In genomic region chr1:136541618-136542376, GRCm38 (mm10) we compare ENCODE assay signal across 16 mouse cellular contexts.
A peak's percentile ranks its signal among the peaks of the same experiment; 100 is the strongest.
DNase-seq lines count a peak whose midpoint lies in the region; ATAC-seq lines count a peak whose summit lies in the region.
"Had no signal": no experiment of that assay in that cellular context is flagged by ENCODE, and none has a peak within 500 bp of the region (broad histone marks: within the 10 kb centered on the region; RNA-seq: fewer than 3 reads in every experiment).

No protein-coding gene starts in this region.

- no peak overlapping the region for H3K4me2 ChIP-seq in hindbrain, embryonic 14.5 days (replicated peaks)
- H3K4me2 ChIP-seq in liver, embryonic 11.5 days: peak overlapping the region; percentile 22; the same call in 1 of the 2 replicates
- H3K4me2 ChIP-seq in stomach, embryonic 16.5 days (ENCODE audit: low read depth, low read length): no peak overlapping the region
- H3K4me2 ChIP-seq: embryonic facial prominence, embryonic 13.5 days had no signal

- H3K36me3 ChIP-seq in hindbrain, embryonic 10.5 days: peaks cover 10% of the 10 kb centered on the region
- H3K36me3 ChIP-seq in hindbrain, embryonic 14.5 days (replicated peaks; ENCODE audit: control insufficient read depth, insufficient read depth): no peaks in the 10 kb centered on the region
- H3K36me3 ChIP-seq in liver, embryonic 11.5 days (ENCODE audit: control insufficient read depth, insufficient read depth, low read length): no peaks in the 10 kb centered on the region
- no peaks in the 10 kb centered on the region for H3K36me3 ChIP-seq in stomach, embryonic 16.5 days (ENCODE audit: control insufficient read depth, insufficient read depth, low read length)
- H3K36me3 ChIP-seq: embryonic facial prominence, embryonic 13.5 days had no signal

- H3K4me3 ChIP-seq in hindbrain, embryonic 10.5 days: no peak overlapping the region
- H3K4me3 ChIP-seq in hindbrain, embryonic 14.5 days (replicated peaks; ENCODE audit: low read length): no peak overlapping the region
- no peak overlapping the region for H3K4me3 ChIP-seq in liver, embryonic 11.5 days (ENCODE audit: low read depth, low read length)
- H3K4me3 ChIP-seq in stomach, embryonic 16.5 days (replicated peaks; ENCODE audit: low read length): no peak overlapping the region
- H3K4me3 ChIP-seq: embryonic facial prominence, embryonic 13.5 days had no signal

- peak; percentile 9 for DNase-seq in adrenal gland, adult 8-10 months
- DNase-seq in adrenal gland, postnatal 36 days: no peak
- DNase-seq in hindbrain, embryonic 10.5 days (ENCODE audit: low spot score): no peak
- no peak for DNase-seq in hindbrain, embryonic 14.5 days (ENCODE audit: low spot score)
- DNase-seq in liver, embryonic 11.5 days (ENCODE audit: low spot score): no peak
- DNase-seq in layer of hippocampus, adult 9-10 months (ENCODE audit: low spot score): no peak
- DNase-seq: cerebellum, adult 8-10 months; heart, postnatal 10 days; kidney, postnatal 14 days; lung, adult 18-20 months; midbrain, embryonic 14.5 days; thymus, postnatal 25 days had no signal

- ATAC-seq in hindbrain, embryonic 14.5 days (ENCODE audit: low FRiP score): no peak
- peak; percentile 80 for ATAC-seq in liver, embryonic 11.5 days (replicated peaks; ENCODE audit: low FRiP score)
- ATAC-seq in stomach, embryonic 16.5 days (ENCODE audit: insufficient read depth, low FRiP score): no peak
- ATAC-seq in cerebellum, adult (ENCODE audit: insufficient number of reproducible peaks, low FRiP score, low TSS enrichment): no peak
- ATAC-seq: Patski had no signal

- H3K27me3 ChIP-seq in hindbrain, embryonic 10.5 days (ENCODE audit: insufficient read depth, poor library complexity, severe bottlenecking): no peaks in the 10 kb centered on the region
- no peaks in the 10 kb centered on the region for H3K27me3 ChIP-seq in hindbrain, embryonic 14.5 days (ENCODE audit: control insufficient read depth, insufficient read depth, low read length)
- no peaks in the 10 kb centered on the region for H3K27me3 ChIP-seq in liver, embryonic 11.5 days (replicated peaks; ENCODE audit: control insufficient read depth, insufficient read depth, low read length)
- no peaks in the 10 kb centered on the region for H3K27me3 ChIP-seq in stomach, embryonic 16.5 days (ENCODE audit: control insufficient read depth, insufficient read depth, low read length)
- H3K27me3 ChIP-seq: embryonic facial prominence, embryonic 13.5 days; Patski had no signal

- 0 out of 2 replicates have a peak overlapping the region, but pooled peaks have one; percentile 56 for H3K27ac ChIP-seq in hindbrain, embryonic 10.5 days
- no peak overlapping the region for H3K27ac ChIP-seq in hindbrain, embryonic 14.5 days
- peak overlapping the region; percentile 63 for H3K27ac ChIP-seq in liver, embryonic 11.5 days (ENCODE audit: low read depth, low read length)
- peak overlapping the region; percentile 83 for H3K27ac ChIP-seq in stomach, embryonic 16.5 days (ENCODE audit: low read length)
- H3K27ac ChIP-seq: embryonic facial prominence, embryonic 13.5 days had no signal

- 69% methylated on average over 12 of the region's 12 CpGs for WGBS in hindbrain, embryonic 10.5 days
- WGBS in hindbrain, embryonic 14.5 days: 78% methylated on average over 12 of the region's 12 CpGs
- 52% methylated on average over 12 of the region's 12 CpGs for WGBS in liver, embryonic 11.5 days
- WGBS in stomach, embryonic 16.5 days: 56% methylated on average over 12 of the region's 12 CpGs

- H3K4me1 ChIP-seq in hindbrain, embryonic 10.5 days (replicated peaks): peaks cover 18% of the 10 kb centered on the region
- H3K4me1 ChIP-seq in hindbrain, embryonic 14.5 days (replicated peaks; ENCODE audit: control insufficient read depth, insufficient read depth, low read length): no peaks in the 10 kb centered on the region
- H3K4me1 ChIP-seq in liver, embryonic 11.5 days (replicated peaks; ENCODE audit: control insufficient read depth, insufficient read depth, low read length): peaks cover 3% of the 10 kb centered on the region; the same call in 1 of the 2 replicates
- peaks cover 12% of the 10 kb centered on the region for H3K4me1 ChIP-seq in stomach, embryonic 16.5 days (ENCODE audit: control insufficient read depth, insufficient read depth, low read length)

- H3K9ac ChIP-seq in hindbrain, embryonic 14.5 days: no peak overlapping the region
- no peak overlapping the region for H3K9ac ChIP-seq in liver, embryonic 11.5 days (ENCODE audit: low read depth, low read length)
- H3K9ac ChIP-seq in stomach, embryonic 16.5 days (ENCODE audit: low read length): no peak overlapping the region
- H3K9ac ChIP-seq: embryonic facial prominence, embryonic 13.5 days had no signal

- peaks cover 5% of the 10 kb centered on the region; the same call in 1 of the 2 replicates for H3K9me3 ChIP-seq in hindbrain, embryonic 10.5 days
- H3K9me3 ChIP-seq in hindbrain, embryonic 14.5 days (ENCODE audit: control insufficient read depth, low read length): no peaks in the 10 kb centered on the region
- no peaks in the 10 kb centered on the region for H3K9me3 ChIP-seq in liver, embryonic 11.5 days (ENCODE audit: control insufficient read depth, low read length)
- no peaks in the 10 kb centered on the region for H3K9me3 ChIP-seq in stomach, embryonic 16.5 days (replicated peaks; ENCODE audit: control insufficient read depth, low read length)
- H3K9me3 ChIP-seq: embryonic facial prominence, embryonic 13.5 days had no signal
